Mouse (Mus musculus) megakaryocyte, embryonic 14.5 days (primary cell): Measurements from ENCODE around the gene Ms4a3.

Source experiments
- FLI1 ChIP-seq: IDR thresholded peaks from 2 replicates; pipeline ENCODE4 v1.6.1; 2012; ENCODE audit warnings: low read length, inconsistent platforms, mixed read lengths
- GATA1 ChIP-seq: IDR thresholded peaks from 3 replicates; pipeline ENCODE4 v1.6.1; 2012; ENCODE audit warnings: mixed read lengths, low read length, inconsistent platforms, borderline replicate concordance

GRCm38 (mm10) chr19:11602026-11602425, 38.6 kb downstream of the Ms4a3 start:
- no peak for TF ChIP-seq GATA1
- no peak for TF ChIP-seq FLI1
